Mouse (Mus musculus) 416B (cell line): Measurements from ENCODE around the gene Casc4.

Experiments used
- DNase-seq: peaks from one replicate; pipeline ENCODE4 v3.0.0; 2011; ENCODE audit warnings: low read depth

The Casc4 gene

GRCm38 (mm10) chr2:121866632-121867050 lies at the start of gene Casc4:
Gene Casc4, plus strand, starts transcription at chr2:121866970.
- no peak for DNase-seq

- DNase-seq, result no peak
Observed at GRCm38 (mm10) chr2:121821787-121822186, 45.0 kb upstream of the Casc4 start.

GRCm38 (mm10) chr2:121824653-121825052 lies 42.1 kb upstream of the Casc4 start:
- no peak for DNase-seq

- DNase-seq, result no peak
Observed at GRCm38 (mm10) chr2:121826189-121826588, 40.6 kb upstream of the Casc4 start.

- DNase-seq, result no peak
Observed at GRCm38 (mm10) chr2:121828411-121828810, 38.4 kb upstream of the Casc4 start.

GRCm38 (mm10) chr2:121832484-121832894 lies 34.3 kb upstream of the Casc4 start:
- peak; percentile 79 for DNase-seq

GRCm38 (mm10) chr2:121834926-121835325 lies 31.8 kb upstream of the Casc4 start:
- DNase-seq, result no peak

GRCm38 (mm10) chr2:121841453-121841852 lies 25.3 kb upstream of the Casc4 start:
- DNase-seq, result peak; percentile 32

GRCm38 (mm10) chr2:121842249-121842648 lies 24.5 kb upstream of the Casc4 start:
- no peak for DNase-seq

- no peak for DNase-seq
Observed at GRCm38 (mm10) chr2:121846050-121846449, 20.7 kb upstream of the Casc4 start.

GRCm38 (mm10) chr2:121852045-121852444 lies 14.7 kb upstream of the Casc4 start:
- peak; percentile 8 for DNase-seq

GRCm38 (mm10) chr2:121853974-121854373 lies 12.8 kb upstream of the Casc4 start:
- DNase-seq, result no peak

- DNase-seq, result no peak
Observed at GRCm38 (mm10) chr2:121859380-121859980, 7.3 kb upstream of the Casc4 start.

GRCm38 (mm10) chr2:121866071-121866601 lies 634 bp upstream of the Casc4 start:
- no peak for DNase-seq

- no peak for DNase-seq
Observed at GRCm38 (mm10) chr2:121867051-121867928, 520 bp downstream of the Casc4 start.

GRCm38 (mm10) chr2:121879506-121879905 lies 12.7 kb downstream of the Casc4 start:
- DNase-seq, result no peak

GRCm38 (mm10) chr2:121885509-121886106 lies 18.8 kb downstream of the Casc4 start:
- DNase-seq, result no peak

GRCm38 (mm10) chr2:121886406-121886805 lies 19.6 kb downstream of the Casc4 start:
- DNase-seq, result no peak

- DNase-seq, result no peak
Observed at GRCm38 (mm10) chr2:121888720-121889497, 22.1 kb downstream of the Casc4 start.

- DNase-seq, result no peak
Observed at GRCm38 (mm10) chr2:121895261-121895660, 28.5 kb downstream of the Casc4 start.

- no peak for DNase-seq
Observed at GRCm38 (mm10) chr2:121896825-121897224, 30.1 kb downstream of the Casc4 start.

GRCm38 (mm10) chr2:121909975-121910374 lies 43.2 kb downstream of the Casc4 start:
- DNase-seq, result peak; percentile 6
